Mouse (Mus musculus): ENCODE data around the gene Cyb561. TPM values are rescaled to one million over a fixed set of nuclear protein-coding genes. Genes with fewer than 3 reads are reported as not detected.
A peak's percentile ranks its signal among the peaks of the same experiment; 100 is the strongest.

Gene Cyb561
- polyA plus RNA-seq, 1 experiment, result not detected

DNA sequence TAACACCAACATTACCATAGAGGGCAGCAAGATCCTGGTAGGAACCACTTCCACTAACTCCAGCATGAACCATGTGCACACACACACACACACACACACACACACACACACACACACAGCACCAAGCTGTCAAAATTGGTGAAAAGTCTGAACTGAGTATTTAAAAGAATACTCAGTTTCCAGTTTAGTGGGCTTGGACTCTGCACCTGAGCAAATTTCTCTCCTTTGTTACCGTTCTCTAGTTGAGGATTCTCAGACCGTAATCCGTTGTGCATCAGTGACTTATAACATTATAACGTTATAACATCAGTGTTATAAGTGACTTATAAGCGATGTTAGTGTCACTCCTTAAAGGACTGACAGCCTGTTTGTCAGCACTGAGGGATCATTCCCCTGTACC is 22.5 kb upstream of the Cyb561 start:
- Histone ChIP-seq H3K4me1 (ENCODE audit: control insufficient read depth, insufficient read depth, low read length) (no peaks in the 10 kb centered on the region), H3K4me3 (ENCODE audit: insufficient read depth, low read depth, low read length) (no peak overlapping the region), H3K27ac (ENCODE audit: insufficient read depth, low read depth, low read length) (no peak overlapping the region)
- TF ChIP-seq CTCF (IDR thresholded peaks at IDR 0.05; ENCODE audit: insufficient read depth, low read depth, low read length) (no peak), POLR2A (IDR thresholded peaks at IDR 0.05; ENCODE audit: insufficient read depth, low read depth, low read length) (no peak)
- 96% methylated on average over 5 of the region's 5 CpGs for whole genome bisulfite sequencing

DNA sequence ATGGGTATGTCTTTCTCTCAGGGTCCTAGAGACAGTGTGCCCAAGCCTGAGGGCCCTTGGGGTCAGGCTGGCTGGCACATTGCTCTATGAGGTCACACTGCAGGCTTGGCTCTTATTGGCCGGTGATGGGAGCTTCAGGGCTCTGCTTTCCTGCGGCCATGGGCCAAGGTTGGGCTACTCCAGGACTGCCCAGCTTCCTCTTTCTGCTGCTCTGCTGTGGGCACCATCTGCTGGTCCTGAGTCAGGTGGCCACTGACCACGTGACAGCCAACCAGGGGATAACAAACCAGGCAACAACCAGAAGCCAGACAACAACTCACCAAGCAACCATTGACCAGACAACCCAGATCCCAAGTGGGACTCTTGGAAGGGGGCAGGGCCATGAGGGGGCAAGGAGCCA is 21.9 kb upstream of the Cyb561 start:
- Histone ChIP-seq H3K27ac (ENCODE audit: insufficient read depth, low read depth, low read length) (no peak overlapping the region), H3K4me3 (ENCODE audit: insufficient read depth, low read depth, low read length) (no peak overlapping the region), H3K4me1 (ENCODE audit: control insufficient read depth, insufficient read depth, low read length) (no peaks in the 10 kb centered on the region)
- WGBS, result 79% methylated on average over 3 of the region's 3 CpGs
- TF ChIP-seq POLR2A (IDR thresholded peaks at IDR 0.05; ENCODE audit: insufficient read depth, low read depth, low read length) (no peak), CTCF (IDR thresholded peaks at IDR 0.05; ENCODE audit: insufficient read depth, low read depth, low read length) (no peak)

DNA sequence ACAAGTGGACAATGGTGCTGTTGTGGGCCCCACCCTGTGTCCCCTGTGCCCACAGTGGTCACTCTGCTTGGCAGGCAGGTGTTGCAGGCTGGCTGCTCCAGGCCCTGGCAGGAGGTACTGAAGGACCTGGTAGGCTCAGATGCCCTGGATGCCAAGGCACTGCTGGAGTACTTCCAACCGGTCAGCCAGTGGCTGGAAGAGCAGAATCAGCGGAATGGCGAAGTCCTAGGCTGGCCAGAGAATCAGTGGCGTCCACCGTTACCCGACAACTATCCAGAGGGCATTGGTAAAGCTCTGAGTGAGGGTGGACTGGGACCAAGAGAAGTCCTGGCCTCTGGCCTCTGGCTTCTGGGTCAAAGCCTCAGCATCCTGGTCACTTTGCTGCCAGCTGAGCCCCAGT is 21.5 kb upstream of the Cyb561 start:
- WGBS, result 79% methylated on average over 6 of the region's 6 CpGs
- TF ChIP-seq CTCF (IDR thresholded peaks at IDR 0.05; ENCODE audit: insufficient read depth, low read depth, low read length) (no peak), POLR2A (IDR thresholded peaks at IDR 0.05; ENCODE audit: insufficient read depth, low read depth, low read length) (no peak)
- Histone ChIP-seq H3K4me1 (ENCODE audit: control insufficient read depth, insufficient read depth, low read length) (no peaks in the 10 kb centered on the region), H3K27ac (ENCODE audit: insufficient read depth, low read depth, low read length) (no peak overlapping the region), H3K4me3 (ENCODE audit: insufficient read depth, low read depth, low read length) (no peak overlapping the region)

DNA sequence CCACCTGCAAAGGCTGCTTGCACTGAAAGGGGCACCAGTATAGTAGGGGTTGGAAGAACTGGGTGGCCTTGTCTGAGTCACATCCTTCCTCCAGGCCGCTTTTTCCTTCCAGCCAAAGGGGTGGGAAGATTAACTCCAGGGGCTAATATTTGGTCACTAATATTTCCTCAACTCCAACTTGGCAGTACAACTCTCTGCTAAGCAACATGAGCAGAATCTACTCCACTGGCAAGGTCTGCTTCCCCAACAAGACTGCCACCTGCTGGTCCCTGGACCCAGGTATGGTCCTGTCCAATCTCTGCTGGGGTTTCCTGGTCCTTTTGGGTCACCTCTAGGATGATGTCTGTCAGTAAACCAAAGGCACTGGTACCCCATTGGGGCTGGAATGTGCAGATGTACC is 16.4 kb upstream of the Cyb561 start:
- H3K4me3 ChIP-seq (ENCODE audit: insufficient read depth, low read depth, low read length), result no peak overlapping the region
- peaks cover 18% of the 10 kb centered on the region for H3K4me1 ChIP-seq (ENCODE audit: control insufficient read depth, insufficient read depth, low read length)
- TF ChIP-seq POLR2A (IDR thresholded peaks at IDR 0.05; ENCODE audit: insufficient read depth, low read depth, low read length) (no peak), CTCF (IDR thresholded peaks at IDR 0.05; ENCODE audit: insufficient read depth, low read depth, low read length) (no peak)
- WGBS, result 68% methylated on average over 1 of the region's 1 CpGs
- H3K27ac ChIP-seq (ENCODE audit: insufficient read depth, low read depth, low read length), result no peak overlapping the region

DNA sequence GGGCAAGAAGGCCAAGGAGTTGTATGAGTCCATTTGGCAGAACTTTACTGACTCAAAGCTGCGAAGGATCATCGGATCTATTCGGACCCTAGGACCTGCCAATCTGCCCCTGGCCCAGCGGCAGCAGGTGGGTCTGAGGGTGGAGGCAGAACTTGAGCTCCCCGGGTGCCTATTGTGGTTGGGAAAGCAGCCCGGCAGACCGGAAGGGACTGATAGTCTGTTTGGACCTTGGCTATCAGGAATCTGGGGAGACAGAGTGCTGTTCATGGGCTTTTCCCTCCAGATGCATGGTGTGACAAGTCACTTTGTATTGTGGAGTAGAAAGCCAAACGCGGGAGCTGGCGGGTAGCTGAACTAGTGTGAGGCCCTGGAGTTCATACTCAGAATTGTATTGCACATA is 15.8 kb upstream of the Cyb561 start:
- no peak overlapping the region for H3K27ac ChIP-seq (ENCODE audit: insufficient read depth, low read depth, low read length)
- no peak overlapping the region for H3K4me3 ChIP-seq (ENCODE audit: insufficient read depth, low read depth, low read length)
- H3K4me1 ChIP-seq (ENCODE audit: control insufficient read depth, insufficient read depth, low read length), result peaks cover 18% of the 10 kb centered on the region
- TF ChIP-seq CTCF (IDR thresholded peaks at IDR 0.05; ENCODE audit: insufficient read depth, low read depth, low read length), result no peak
- TF ChIP-seq POLR2A (IDR thresholded peaks at IDR 0.05; ENCODE audit: insufficient read depth, low read depth, low read length), result no peak
- 55% methylated on average over 10 of the region's 10 CpGs for WGBS

DNA sequence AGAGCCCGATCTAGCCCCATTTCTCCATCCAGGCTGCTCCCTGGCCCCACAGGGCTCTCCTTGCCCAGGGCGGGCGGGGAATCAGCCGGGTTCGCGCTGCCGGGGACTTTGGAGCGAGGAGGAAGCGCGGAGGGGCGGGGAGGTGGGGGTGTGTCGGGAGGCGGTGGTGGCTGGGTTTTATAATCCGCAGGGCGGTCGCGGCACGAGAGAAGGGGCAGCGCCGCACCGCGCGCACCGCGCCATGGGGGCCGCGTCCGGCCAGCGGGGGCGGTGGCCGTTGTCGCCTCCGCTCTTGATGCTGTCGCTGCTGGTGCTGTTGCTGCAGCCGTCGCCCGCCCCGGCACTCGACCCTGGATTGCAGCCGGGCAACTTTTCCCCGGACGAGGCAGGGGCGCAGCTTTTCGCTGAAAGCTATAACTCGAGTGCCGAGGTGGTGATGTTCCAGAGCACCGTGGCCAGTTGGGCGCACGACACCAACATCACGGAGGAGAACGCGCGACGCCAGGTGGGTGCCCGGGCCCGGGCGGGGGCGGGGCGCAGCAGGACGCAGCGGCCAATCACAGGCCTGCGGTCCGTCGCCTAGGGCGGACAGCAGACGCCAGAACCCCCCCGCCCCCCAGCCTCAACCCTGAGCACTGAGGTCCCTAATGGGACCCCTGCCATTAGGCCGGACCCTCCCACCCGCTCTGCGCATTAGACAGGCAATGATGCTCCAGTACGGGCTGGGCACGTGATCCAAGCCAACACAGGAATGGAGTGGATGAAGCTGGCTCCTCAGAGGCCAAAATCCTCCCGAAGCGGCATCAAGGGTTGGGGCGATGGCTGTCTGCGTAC is 14.8 kb upstream of the Cyb561 start, which contains the start of gene Ace:
Ace (plus strand) TSS at position 205 of the 834 bp plus-strand sequence.
- H3K27ac ChIP-seq (ENCODE audit: insufficient read depth, low read depth, low read length), result no peak within 1 kb of the TSS
- WGBS, result 3% methylated on average over 76 of the region's 76 CpGs
- H3K4me3 ChIP-seq (ENCODE audit: insufficient read depth, low read depth, low read length), result peak within 1 kb of the TSS; percentile 58
- TF ChIP-seq POLR2A (IDR thresholded peaks at IDR 0.05; ENCODE audit: insufficient read depth, low read depth, low read length), result no peak
- TF ChIP-seq CTCF (IDR thresholded peaks at IDR 0.05; ENCODE audit: insufficient read depth, low read depth, low read length), result no peak
- peaks cover 18% of the 10 kb centered on the region for H3K4me1 ChIP-seq (ENCODE audit: control insufficient read depth, insufficient read depth, low read length)

DNA sequence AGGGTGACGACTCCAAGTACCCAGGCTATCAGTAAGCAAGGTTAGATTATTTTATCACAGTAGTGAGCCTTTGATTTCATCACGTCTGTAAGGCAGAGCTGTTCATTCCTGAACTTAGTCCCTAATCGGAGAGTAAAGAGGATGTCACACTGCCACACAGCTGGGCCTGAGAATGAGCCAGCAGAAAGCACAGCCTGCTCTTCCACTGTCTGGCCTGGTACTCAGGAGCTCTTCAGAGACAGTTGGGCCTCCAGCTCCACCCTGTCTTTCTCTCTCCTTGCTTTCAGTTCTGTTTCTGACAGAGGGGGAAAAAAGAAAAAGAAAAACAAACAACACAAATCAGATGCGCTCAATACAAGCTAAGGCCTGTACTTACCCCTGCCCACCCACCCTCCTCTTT is 13.2 kb upstream of the Cyb561 start:
- TF ChIP-seq POLR2A (IDR thresholded peaks at IDR 0.05; ENCODE audit: insufficient read depth, low read depth, low read length) (no peak), CTCF (IDR thresholded peaks at IDR 0.05; ENCODE audit: insufficient read depth, low read depth, low read length) (no peak)
- no peak overlapping the region for H3K4me3 ChIP-seq (ENCODE audit: insufficient read depth, low read depth, low read length)
- 67% methylated on average over 4 of the region's 4 CpGs for WGBS

DNA sequence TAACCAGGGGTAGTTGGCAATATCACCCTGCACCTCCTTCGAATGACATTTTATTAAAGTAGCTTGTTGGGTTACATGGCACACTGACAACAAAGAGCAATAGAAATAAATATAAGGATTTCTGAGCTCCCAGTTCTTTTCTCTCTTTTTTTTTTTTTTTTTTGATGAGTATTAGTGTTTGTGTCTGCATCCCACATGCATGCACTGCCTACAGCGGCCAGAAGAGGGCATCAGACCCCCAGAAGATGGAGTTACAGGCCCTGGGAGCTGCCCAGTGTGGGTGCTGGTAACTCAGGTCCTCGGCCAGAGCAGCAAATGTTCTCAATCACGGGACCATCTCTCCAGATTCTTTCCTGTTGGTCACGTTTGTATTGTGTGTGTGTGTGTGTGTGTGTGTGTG is 11.6 kb upstream of the Cyb561 start:
- no peak overlapping the region for H3K4me3 ChIP-seq (ENCODE audit: insufficient read depth, low read depth, low read length)
- WGBS, result 76% methylated on average over 5 of the region's 5 CpGs
- no peak for TF ChIP-seq CTCF (IDR thresholded peaks at IDR 0.05; ENCODE audit: insufficient read depth, low read depth, low read length)
- TF ChIP-seq POLR2A (IDR thresholded peaks at IDR 0.05; ENCODE audit: insufficient read depth, low read depth, low read length), result no peak
- peaks cover 21% of the 10 kb centered on the region for H3K4me1 ChIP-seq (ENCODE audit: control insufficient read depth, insufficient read depth, low read length)
- no peak overlapping the region for H3K27ac ChIP-seq (ENCODE audit: insufficient read depth, low read depth, low read length)

More for the DNA sequence above, 13.2 kb upstream of the Cyb561 start:
- H3K27ac ChIP-seq (ENCODE audit: insufficient read depth, low read depth, low read length), result no peak overlapping the region
- H3K4me1 ChIP-seq (ENCODE audit: control insufficient read depth, insufficient read depth, low read length), result peaks cover 18% of the 10 kb centered on the region

DNA sequence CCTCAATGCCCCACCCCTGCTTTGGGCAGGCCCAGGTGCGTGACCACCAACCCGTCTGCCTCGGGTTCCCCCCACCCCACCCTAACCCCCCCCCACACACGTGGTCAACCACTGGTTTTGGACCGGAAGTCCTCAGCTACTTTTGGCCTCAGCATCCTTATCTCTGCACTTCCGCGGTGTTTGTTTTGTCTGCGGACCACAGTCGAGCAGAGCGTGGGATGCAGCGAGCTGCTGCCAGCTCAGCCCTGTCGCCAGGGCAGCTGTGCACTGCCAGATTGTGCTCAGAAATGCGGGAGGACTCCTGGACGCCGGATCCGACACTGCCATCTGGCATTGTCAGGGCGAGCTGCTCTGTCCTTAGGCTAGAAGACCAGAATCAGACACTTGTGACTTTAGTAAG is 6.2 kb upstream of the Cyb561 start:
- 36% methylated on average over 17 of the region's 17 CpGs for WGBS
- no peak for TF ChIP-seq POLR2A (IDR thresholded peaks at IDR 0.05; ENCODE audit: insufficient read depth, low read depth, low read length)
- no peak for TF ChIP-seq CTCF (IDR thresholded peaks at IDR 0.05; ENCODE audit: insufficient read depth, low read depth, low read length)

More for the DNA sequence above, 6.2 kb upstream of the Cyb561 start:
- H3K4me1 ChIP-seq (ENCODE audit: control insufficient read depth, insufficient read depth, low read length), result peaks cover 9% of the 10 kb centered on the region
- no peak overlapping the region for H3K4me3 ChIP-seq (ENCODE audit: insufficient read depth, low read depth, low read length)
- H3K27ac ChIP-seq (ENCODE audit: insufficient read depth, low read depth, low read length), result no peak overlapping the region

All from olfactory bulb, adult 2 months (tissue).